Mouse (Mus musculus): ENCODE measurements at regions not wholly inside any gene's neighbourhood (a gene's known extent, or its start where the extent isn't known, plus 50 kb on each side); places are given as distances from the start of the nearest gene placed in this dataset.

DNA sequence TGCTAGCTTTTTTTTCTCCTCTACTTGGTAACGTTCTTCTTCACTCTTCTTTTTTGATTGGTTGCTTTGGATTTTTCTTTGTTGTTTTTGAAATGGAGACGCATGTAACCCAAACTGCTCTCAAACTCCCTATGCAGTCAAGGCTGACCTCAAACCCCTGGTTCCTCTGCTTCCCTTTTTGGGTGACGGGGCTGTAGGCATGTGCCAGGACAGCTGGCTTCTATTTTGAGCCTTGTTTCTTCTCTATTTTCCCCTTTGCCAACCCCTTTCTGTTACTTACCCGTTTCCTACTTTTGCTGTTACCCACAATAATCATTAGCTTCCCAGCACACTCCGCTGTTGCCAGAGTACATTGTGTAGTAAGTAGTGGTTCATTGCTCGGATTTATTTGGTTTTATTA is 132.0 kb downstream of the Psat1 start:
- Histone ChIP-seq H3K4me3 (no peak overlapping the region), H3K4me2 (ENCODE audit: low read depth) (no peak overlapping the region), H3K36me3 (ENCODE audit: control insufficient read depth, insufficient read depth) (no peaks in the 10 kb centered on the region), H3K27me3 (ENCODE audit: control insufficient read depth, insufficient read depth, insufficient read length) (no peaks in the 10 kb centered on the region), H3ac (ENCODE audit: control insufficient read depth, insufficient read length) (no peak overlapping the region), H3K79me2 (ENCODE audit: control insufficient read depth, insufficient read depth) (no peaks in the 10 kb centered on the region)
- TF ChIP-seq POLR2A (IDR thresholded peaks at IDR 0.05; ENCODE audit: insufficient read length, low read depth): no peak
- no peak for TF ChIP-seq USF1 (IDR thresholded peaks at IDR 0.05; ENCODE audit: low read depth)
- no peak for TF ChIP-seq CEBPB (IDR thresholded peaks at IDR 0.05; ENCODE audit: insufficient read depth, poor library complexity, severe bottlenecking)
- no peak for TF ChIP-seq TCF12 (IDR thresholded peaks at IDR 0.05; ENCODE audit: insufficient read depth, poor library complexity, severe bottlenecking)
- no peak for TF ChIP-seq POLR2AphosphoS2 (IDR thresholded peaks at IDR 0.05; ENCODE audit: insufficient read length, low read depth)
- TF ChIP-seq REST (IDR thresholded peaks at IDR 0.05; ENCODE audit: insufficient read depth, insufficient read length): no peak

DNA sequence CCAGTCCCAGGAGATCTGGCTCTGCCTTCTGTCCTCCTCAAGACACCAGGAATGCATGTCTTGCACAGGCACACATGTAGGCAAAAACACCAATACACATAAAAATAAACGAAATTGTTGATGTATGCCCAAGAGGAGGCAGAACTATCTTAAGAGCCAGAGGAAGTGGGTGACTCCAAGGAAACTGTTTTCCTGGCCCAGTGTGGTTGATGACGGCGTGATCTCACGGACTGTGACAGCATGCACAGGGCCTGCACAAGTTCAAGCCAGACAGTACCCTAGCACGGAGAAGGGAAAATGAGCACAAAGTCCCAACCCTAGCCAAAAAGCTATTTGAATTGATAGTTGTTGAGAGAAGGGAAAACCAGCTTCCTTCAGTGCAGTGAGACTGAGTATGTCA is 138.1 kb downstream of the Psat1 start:
- H3K4me2 ChIP-seq (ENCODE audit: low read depth): no peak overlapping the region
- no peaks in the 10 kb centered on the region for H3K27me3 ChIP-seq (ENCODE audit: control insufficient read depth, insufficient read depth, insufficient read length)
- no peak for TF ChIP-seq MAX (IDR thresholded peaks at IDR 0.05; ENCODE audit: low read depth)
- TF ChIP-seq TCF3 (IDR thresholded peaks at IDR 0.05; ENCODE audit: insufficient read length, low read depth): no peak
- TF ChIP-seq POLR2AphosphoS2 (IDR thresholded peaks at IDR 0.05; ENCODE audit: insufficient read length, low read depth): no peak
- TF ChIP-seq MYOG (IDR thresholded peaks at IDR 0.05; ENCODE audit: control insufficient read depth in 1 of 3, insufficient read depth in 1 of 3, insufficient read length in 2 of 3, low read depth in 2 of 3): no peak
- TF ChIP-seq POLR2A (IDR thresholded peaks at IDR 0.05; ENCODE audit: insufficient read length, low read depth): no peak
- no peak for TF ChIP-seq E2F4 (IDR thresholded peaks at IDR 0.05; ENCODE audit: insufficient read depth)
- no peak for TF ChIP-seq REST (IDR thresholded peaks at IDR 0.05; ENCODE audit: insufficient read depth, insufficient read length)
- no peak for TF ChIP-seq SRF (IDR thresholded peaks at IDR 0.05; ENCODE audit: control insufficient read depth, insufficient read length, low read depth)
- TF ChIP-seq USF1 (IDR thresholded peaks at IDR 0.05; ENCODE audit: low read depth): no peak
- TF ChIP-seq TCF12 (IDR thresholded peaks at IDR 0.05; ENCODE audit: insufficient read depth, poor library complexity, severe bottlenecking): no peak
- TF ChIP-seq MYOD1 (IDR thresholded peaks at IDR 0.05; ENCODE audit: control insufficient read depth in 1 of 3, insufficient read length in 2 of 3, low read depth in 2 of 3): no peak
- TF ChIP-seq CEBPB (IDR thresholded peaks at IDR 0.05; ENCODE audit: insufficient read depth, poor library complexity, severe bottlenecking): no peak
- no peak overlapping the region for H3K4me3 ChIP-seq
- H3K36me3 ChIP-seq (ENCODE audit: control insufficient read depth, insufficient read depth): no peaks in the 10 kb centered on the region
- no peak overlapping the region for H3ac ChIP-seq (ENCODE audit: control insufficient read depth, insufficient read length)
- no peaks in the 10 kb centered on the region for H3K79me2 ChIP-seq (ENCODE audit: control insufficient read depth, insufficient read depth)

DNA sequence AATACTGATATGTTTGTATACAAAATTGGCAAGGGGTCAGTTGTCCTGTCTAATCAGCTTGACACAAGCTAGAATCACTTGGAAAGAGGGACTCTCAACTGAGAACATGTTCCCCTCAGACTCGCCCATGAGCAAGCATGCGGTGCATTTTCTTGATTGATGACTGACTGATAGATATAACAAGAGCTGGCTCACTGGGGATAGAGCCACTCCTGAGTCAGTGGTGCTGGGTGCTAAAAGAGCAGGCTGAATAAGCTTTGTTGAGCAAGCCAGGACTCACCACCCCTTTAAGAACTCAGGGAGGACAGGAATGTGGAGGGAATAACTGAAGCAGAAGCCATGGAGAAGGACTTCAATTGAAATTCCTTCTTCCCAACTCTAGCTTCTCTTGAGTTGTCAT is 139.5 kb downstream of the Psat1 start:
- H3K27me3 ChIP-seq (ENCODE audit: control insufficient read depth, insufficient read depth, insufficient read length): no peaks in the 10 kb centered on the region
- no peak overlapping the region for H3ac ChIP-seq (ENCODE audit: control insufficient read depth, insufficient read length)
- TF ChIP-seq MAX (IDR thresholded peaks at IDR 0.05; ENCODE audit: low read depth): no peak
- TF ChIP-seq POLR2A (IDR thresholded peaks at IDR 0.05; ENCODE audit: insufficient read length, low read depth): no peak
- TF ChIP-seq TCF3 (IDR thresholded peaks at IDR 0.05; ENCODE audit: insufficient read length, low read depth): no peak
- TF ChIP-seq POLR2AphosphoS2 (IDR thresholded peaks at IDR 0.05; ENCODE audit: insufficient read length, low read depth): no peak
- H3K79me2 ChIP-seq (ENCODE audit: control insufficient read depth, insufficient read depth): no peaks in the 10 kb centered on the region
- no peak overlapping the region for H3K4me2 ChIP-seq (ENCODE audit: low read depth)
- H3K36me3 ChIP-seq (ENCODE audit: control insufficient read depth, insufficient read depth): no peaks in the 10 kb centered on the region
- no peak overlapping the region for H3K4me3 ChIP-seq

DNA sequence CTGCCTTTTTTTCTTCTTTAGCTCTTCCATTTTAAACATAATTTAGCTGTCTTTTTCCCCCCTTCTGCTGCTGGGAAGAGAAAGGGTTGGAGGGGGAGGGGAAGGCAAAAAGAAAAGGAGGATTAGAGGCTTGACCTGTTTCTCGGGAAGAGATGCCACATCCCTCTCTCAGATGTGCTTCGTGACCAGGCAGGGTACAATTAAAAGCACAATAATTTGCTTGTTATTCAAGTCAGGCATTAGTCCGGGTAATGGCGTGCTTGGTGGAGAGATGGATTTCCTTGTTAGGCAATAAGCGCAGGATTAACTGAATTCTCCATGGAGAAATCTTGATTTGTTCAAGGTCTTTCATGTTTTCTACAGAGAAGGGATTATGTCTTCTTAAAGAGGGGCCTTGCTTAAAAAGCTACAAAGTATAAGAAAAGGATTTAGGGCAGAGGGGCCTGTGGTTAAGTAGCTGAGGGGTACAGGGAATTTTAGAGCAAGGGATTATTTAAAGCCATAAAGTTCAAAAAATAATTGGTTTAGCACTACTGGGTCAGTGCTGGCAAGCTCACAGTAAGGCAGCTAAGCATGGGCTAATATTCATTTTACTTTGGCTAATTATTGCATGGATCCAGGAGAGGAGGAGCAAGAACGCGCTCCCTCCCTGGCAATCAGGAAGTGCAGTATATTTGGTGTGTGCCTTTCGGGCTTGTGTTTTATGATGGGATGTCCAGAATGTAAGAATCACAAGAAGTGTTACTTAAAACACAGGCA is 143.8 kb downstream of the Psat1 start:
- no peak for TF ChIP-seq MYOG (IDR thresholded peaks at IDR 0.05; ENCODE audit: control insufficient read depth in 1 of 3, insufficient read depth in 1 of 3, insufficient read length in 2 of 3, low read depth in 2 of 3)
- TF ChIP-seq USF1 (IDR thresholded peaks at IDR 0.05; ENCODE audit: low read depth): no peak
- TF ChIP-seq E2F4 (IDR thresholded peaks at IDR 0.05; ENCODE audit: insufficient read depth): no peak
- TF ChIP-seq REST (IDR thresholded peaks at IDR 0.05; ENCODE audit: insufficient read depth, insufficient read length): no peak
- TF ChIP-seq MYOD1 (IDR thresholded peaks at IDR 0.05; ENCODE audit: control insufficient read depth in 1 of 3, insufficient read length in 2 of 3, low read depth in 2 of 3): no peak
- no peak for TF ChIP-seq POLR2A (IDR thresholded peaks at IDR 0.05; ENCODE audit: insufficient read length, low read depth)
- Histone ChIP-seq H3ac (ENCODE audit: control insufficient read depth, insufficient read length) (no peak overlapping the region), H3K4me3 (no peak overlapping the region), H3K79me2 (ENCODE audit: control insufficient read depth, insufficient read depth) (no peaks in the 10 kb centered on the region), H3K36me3 (ENCODE audit: control insufficient read depth, insufficient read depth) (no peaks in the 10 kb centered on the region), H3K27me3 (ENCODE audit: control insufficient read depth, insufficient read depth, insufficient read length) (peaks cover 4% of the 10 kb centered on the region), H3K4me2 (ENCODE audit: low read depth) (no peak overlapping the region)

DNA sequence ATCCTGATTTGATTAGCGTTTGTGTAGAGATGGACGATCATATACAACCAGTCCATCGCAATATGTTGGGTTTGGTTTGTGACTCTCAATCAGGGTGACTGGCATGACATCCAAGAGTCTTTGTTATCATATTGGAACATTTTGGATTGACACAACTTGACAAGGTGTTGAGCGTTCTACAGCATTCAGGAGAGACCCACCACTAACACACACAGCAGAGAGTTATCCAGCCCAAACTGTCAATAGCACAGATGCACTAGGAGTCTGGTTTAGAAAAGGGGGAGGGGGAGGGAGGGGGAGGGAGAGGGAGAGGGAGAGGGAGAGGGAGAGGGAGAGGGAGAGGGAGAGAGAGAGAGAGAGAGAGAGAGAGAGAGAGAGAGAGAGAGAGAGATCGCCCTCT is 144.5 kb downstream of the Psat1 start:
- H3K4me3 ChIP-seq: no peak overlapping the region
- H3K4me2 ChIP-seq (ENCODE audit: low read depth): no peak overlapping the region
- peaks cover 4% of the 10 kb centered on the region for H3K27me3 ChIP-seq (ENCODE audit: control insufficient read depth, insufficient read depth, insufficient read length)
- no peak for TF ChIP-seq POLR2AphosphoS2 (IDR thresholded peaks at IDR 0.05; ENCODE audit: insufficient read length, low read depth)
- TF ChIP-seq TCF12 (IDR thresholded peaks at IDR 0.05; ENCODE audit: insufficient read depth, poor library complexity, severe bottlenecking): no peak
- no peak for TF ChIP-seq CEBPB (IDR thresholded peaks at IDR 0.05; ENCODE audit: insufficient read depth, poor library complexity, severe bottlenecking)
- no peak for TF ChIP-seq SRF (IDR thresholded peaks at IDR 0.05; ENCODE audit: control insufficient read depth, insufficient read length, low read depth)
- no peak for TF ChIP-seq TCF3 (IDR thresholded peaks at IDR 0.05; ENCODE audit: insufficient read length, low read depth)
- TF ChIP-seq MAX (IDR thresholded peaks at IDR 0.05; ENCODE audit: low read depth): no peak
- no peak for TF ChIP-seq USF1 (IDR thresholded peaks at IDR 0.05; ENCODE audit: low read depth)
- no peak for TF ChIP-seq MYOG (IDR thresholded peaks at IDR 0.05; ENCODE audit: control insufficient read depth in 1 of 3, insufficient read depth in 1 of 3, insufficient read length in 2 of 3, low read depth in 2 of 3)
- no peak for TF ChIP-seq POLR2A (IDR thresholded peaks at IDR 0.05; ENCODE audit: insufficient read length, low read depth)
- TF ChIP-seq E2F4 (IDR thresholded peaks at IDR 0.05; ENCODE audit: insufficient read depth): no peak
- TF ChIP-seq REST (IDR thresholded peaks at IDR 0.05; ENCODE audit: insufficient read depth, insufficient read length): no peak
- no peak for TF ChIP-seq MYOD1 (IDR thresholded peaks at IDR 0.05; ENCODE audit: control insufficient read depth in 1 of 3, insufficient read length in 2 of 3, low read depth in 2 of 3)
- H3K36me3 ChIP-seq (ENCODE audit: control insufficient read depth, insufficient read depth): no peaks in the 10 kb centered on the region
- no peaks in the 10 kb centered on the region for H3K79me2 ChIP-seq (ENCODE audit: control insufficient read depth, insufficient read depth)
- no peak overlapping the region for H3ac ChIP-seq (ENCODE audit: control insufficient read depth, insufficient read length)
